Mouse (Mus musculus) layer of hippocampus, adult 8-10 months (tissue): ENCODE results near the gene Cfap46. TPM values are rescaled to one million over a fixed set of nuclear protein-coding genes. Genes with fewer than 3 reads are reported as not detected.

Experiments used
- DNase-seq, 2 experiments: peaks; one replicate each; pipeline ENCODE4 v3.0.0; 2022; ENCODE audit warnings: low spot score in 2 of 2
- total RNA-seq, 4 experiments: library from RNA; stranded (reverse); gene quantifications; 2 replicates each; pipeline ENCODE4 v1.2.4; 2022

The Cfap46 gene
- total RNA-seq, 4 experiments from 2014 or later, result 3.7 to 4.5 (median 4.2) TPM

GRCm38 (mm10) chr7:139580851-139581775, 102.5 kb downstream of the Cfap46 start:
- no peak for DNase-seq

DNA sequence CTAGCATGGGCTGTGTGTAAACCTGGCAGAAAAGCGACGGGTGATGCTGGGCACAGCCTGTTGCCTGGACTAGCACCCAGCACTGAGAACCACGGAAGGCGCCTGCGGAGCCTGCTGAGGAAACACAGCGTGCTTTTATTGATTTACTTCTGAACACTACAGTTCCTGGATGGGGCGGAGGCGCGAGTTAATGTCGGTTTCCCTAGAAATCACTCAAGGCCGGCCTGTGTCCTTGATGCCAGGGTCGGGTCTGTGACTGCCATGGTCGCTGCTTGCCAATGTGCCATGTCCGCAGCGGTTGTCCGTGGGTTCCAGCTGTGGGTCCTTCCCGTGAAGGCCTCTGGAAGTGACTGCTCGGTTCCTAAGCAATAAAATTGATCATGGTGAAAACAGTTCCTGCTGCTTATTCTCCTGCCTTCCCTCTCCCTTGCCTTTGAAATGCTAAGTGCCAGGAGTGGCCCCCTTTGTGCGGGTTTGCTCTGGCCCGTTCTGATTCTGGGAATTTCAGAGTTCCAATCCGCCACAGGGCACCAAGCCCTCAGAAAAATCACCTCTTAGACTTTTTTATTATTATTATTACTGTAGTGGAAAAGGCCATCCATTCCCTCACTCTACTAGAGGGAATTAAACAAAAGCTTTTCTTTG, 104.2 kb downstream of the Cfap46 start:
- no peak for DNase-seq

DNA sequence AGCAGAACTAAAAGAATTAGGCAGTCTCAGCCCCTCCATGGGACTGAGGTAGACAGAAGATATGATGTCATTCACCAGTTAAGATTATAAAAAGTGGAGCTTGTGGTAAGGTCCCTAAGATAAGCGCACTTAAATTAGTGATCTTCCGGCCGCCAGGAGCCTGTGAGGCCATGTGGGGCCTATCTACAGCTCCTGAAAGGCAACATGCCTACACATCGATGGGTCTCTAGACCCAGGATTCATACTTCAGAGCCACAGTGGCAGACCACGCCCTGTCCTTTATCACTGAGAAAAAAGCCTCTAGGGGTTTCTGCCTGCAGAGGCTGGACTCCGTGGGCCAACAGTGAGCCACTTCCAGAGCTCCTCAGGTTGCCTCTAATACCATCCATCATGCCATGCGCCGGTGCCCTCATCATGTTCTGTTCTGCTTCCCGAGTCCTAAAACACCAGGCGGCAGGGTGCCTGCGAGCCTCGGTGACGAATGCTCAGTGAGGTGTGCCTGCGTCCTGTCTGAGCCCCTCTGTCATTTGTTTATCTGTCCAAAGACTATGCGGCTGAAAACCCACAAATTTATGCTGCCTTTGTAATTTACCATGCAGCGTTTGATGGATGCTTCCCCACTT, 107.4 kb downstream of the Cfap46 start:
- no peak for DNase-seq

DNA sequence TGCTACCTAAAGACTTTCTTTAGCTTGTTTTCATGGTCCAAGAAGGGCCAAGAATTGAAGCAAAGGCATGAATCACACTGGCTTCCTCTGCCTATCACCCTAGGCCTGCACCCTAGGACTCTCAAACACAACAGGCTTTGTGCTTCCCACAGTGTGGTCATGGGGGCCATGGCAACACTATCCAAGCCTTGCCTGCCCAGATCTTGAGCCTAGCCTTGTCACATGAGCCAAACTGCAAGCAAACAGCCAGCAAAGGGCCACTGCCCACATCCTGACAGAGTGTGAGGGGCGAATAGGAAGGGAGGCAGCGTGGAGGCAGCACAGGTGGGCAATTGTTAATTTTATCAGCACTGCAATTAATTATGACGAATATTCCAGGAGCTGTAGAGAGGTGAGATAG, 111.0 kb downstream of the Cfap46 start:
- no peak for DNase-seq

DNA sequence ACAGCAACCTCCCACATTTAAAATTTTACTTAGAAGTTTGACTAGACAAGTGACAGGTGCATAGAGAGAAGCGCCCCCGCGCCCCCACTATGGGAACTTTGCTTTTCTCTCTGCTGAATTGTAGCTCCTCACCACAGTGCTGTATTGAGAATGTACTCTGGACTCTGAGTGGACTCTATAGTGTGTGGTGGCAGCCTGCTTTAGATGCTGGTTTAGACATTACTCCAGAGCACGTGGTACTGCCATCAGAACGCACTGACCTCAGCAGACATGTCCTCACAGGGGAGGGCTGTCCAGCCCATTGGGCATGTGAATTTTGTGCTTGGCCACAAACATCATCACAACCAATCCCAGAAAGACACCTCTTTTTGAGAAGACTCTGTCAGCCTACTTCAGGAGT, 112.8 kb downstream of the Cfap46 start:
- DNase-seq, result no peak

- DNase-seq, result no peak
These were observed 117.1 kb downstream of the Cfap46 start for GRCm38 (mm10) chr7:139566533-139566932.

DNA sequence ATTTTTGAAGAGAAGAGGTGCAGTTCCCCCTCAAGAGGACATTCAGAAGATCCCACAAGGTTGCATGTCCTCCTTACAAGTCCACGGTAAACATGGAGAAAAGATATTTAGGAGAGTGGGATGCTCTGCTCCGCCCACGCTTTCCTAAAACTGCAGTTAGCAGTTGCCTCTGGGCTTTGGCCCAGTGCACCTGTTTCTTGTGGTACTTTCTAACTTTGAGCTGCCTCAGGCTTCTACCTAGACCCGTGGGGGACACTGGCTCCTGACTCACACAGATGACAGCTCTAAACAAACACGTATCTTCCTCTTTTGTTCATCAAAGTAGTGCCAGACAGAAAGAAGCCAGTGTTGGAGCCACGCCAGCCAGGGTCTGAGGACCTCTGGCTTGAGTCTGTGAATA, 117.6 kb downstream of the Cfap46 start:
- no peak for DNase-seq

DNA sequence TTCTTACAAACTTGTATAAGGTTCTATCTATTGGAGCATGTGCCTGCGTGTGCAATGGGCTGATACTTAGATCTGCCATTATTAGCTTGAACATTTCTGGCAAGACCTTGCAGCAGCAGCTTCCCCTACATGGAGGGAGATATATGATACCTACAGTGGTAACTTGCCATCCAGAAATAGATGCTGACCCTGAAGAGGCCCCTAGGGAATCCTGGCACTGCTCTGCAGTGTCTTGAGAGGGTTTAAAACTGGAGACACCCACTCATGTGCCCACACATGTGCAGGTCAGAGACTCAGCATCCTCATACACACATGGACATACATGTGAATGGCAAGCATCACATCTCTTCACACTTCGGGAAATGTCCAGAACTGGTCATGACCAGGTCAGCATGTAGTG, 119.5 kb downstream of the Cfap46 start:
- DNase-seq, result no peak

- DNase-seq, result no peak
These were observed 120.2 kb downstream of the Cfap46 start for GRCm38 (mm10) chr7:139563425-139563824.

DNA sequence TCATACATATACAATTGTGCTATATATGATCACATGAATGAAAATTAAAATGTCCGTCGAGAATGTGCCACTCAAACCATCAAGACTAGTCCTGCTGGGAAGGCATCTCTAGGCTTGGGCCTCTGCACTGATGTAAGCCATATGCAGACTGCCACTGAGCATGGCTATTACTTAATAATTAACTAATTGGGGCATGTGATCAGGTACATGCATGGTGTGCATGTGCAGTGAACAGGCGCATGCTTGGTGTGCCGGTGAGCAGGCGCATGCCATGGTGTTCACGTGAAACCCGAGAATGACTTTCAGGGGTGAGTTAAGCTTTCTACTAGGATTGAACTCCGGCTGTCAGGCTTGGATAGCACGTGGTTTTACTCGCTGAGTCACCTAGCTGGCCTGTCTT, 124.0 kb downstream of the Cfap46 start:
- no peak for DNase-seq

- no peak for DNase-seq
These were observed 126.7 kb downstream of the Cfap46 start for GRCm38 (mm10) chr7:139556746-139557526.

DNA sequence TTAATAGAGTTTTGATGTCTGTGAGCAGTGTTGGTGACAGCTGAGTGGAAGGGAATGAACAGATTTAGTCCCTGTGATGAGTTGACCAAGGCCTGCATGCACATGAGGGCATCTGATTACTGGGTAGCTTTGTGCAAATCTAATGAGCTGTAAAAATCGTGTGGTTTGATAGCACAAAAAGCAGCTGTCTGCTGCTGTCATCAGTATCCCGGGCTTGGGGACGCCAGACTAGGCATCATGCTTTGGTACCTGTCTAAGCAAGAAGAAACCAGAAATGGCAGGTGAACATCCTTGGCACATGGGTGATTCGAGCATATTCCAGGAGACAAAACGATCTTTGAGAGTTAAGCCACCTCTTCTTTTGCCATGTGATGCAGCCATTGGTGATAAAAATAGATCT, 127.3 kb downstream of the Cfap46 start:
- DNase-seq, result no peak

DNA sequence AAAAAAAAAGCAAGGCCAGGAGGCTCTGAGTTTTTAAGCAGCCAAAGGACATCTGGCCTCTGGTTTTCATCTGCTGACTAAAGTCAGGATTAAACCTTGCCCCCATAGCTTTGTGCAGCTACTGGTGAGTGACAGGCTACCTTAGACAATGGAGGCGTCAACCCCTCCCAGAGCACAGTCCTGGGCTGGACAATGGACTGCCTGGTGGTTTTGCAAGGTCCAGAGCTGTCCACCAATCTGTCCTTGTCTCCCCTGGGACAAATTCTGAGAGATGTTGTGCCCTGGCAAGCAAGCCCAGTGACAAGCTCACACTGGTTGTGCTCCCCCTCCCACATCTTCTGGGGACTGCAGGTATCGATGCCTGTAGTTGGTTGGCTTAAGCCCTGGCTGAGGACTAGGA, 132.1 kb downstream of the Cfap46 start:
- DNase-seq, result no peak

Other genes with a start within 250 kb of the Cfap46 start
- 10 to 100 TPM in 2 of 4 experiments, 1 to 10 TPM in 2; 8.0 to 14.0 (median 10.2) TPM for gene Nkx6-2, start 101.0 kb downstream of the Cfap46 start, total RNA-seq
- 10 to 100 TPM; 43.2 to 67.8 (median 57.9) TPM for gene Adgra1, start 150.4 kb upstream of the Cfap46 start, total RNA-seq
- 100 to 1,000 TPM in 1 of 4 experiments, 10 to 100 TPM in 3; 90.0 to 103 (median 95.8) TPM for gene Kndc1, start 210.9 kb upstream of the Cfap46 start, total RNA-seq